ENCODE assay signal across 9 mouse cellular contexts in the genomic region with DNA sequence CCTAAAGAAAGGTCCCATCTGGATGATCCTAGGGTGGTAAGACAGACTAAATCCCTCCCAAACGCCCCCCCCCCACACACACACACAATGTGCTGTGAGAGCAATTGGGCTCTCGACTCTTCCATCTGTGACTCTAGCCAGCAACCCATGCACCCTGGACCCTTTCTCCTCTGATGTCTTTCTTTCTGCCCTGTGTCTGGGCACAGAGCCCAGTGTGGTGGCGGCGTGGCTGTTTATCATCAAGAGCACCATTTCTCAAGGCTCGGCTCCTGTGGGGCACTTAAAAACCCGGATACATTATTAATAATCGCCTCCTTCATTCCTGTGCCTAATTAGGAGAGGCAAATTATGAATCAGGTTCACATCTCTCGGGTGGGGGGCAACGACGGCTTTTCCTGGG. TPM values are rescaled to one million over a fixed set of nuclear protein-coding genes. Genes with fewer than 3 reads are reported as not detected.
DNase-seq lines count a peak whose midpoint lies in the region; ATAC-seq and TF ChIP-seq lines count a peak whose summit lies in the region.
"Had no signal": no experiment of that assay in that cellular context is flagged by ENCODE, and none has a peak within 500 bp of the region (broad histone marks: within the 10 kb centered on the region; RNA-seq: fewer than 3 reads in every experiment).

No protein-coding gene starts in this region.

- no peak overlapping the region for H3K4me2 ChIP-seq in lung, embryonic 16.5 days (ENCODE audit: low read depth, low read length)
- H3K4me2 ChIP-seq in midbrain, postnatal 0 days (ENCODE audit: low read depth, low read length, poor library complexity, severe bottlenecking) = no peak overlapping the region
- H3K4me2 ChIP-seq in liver, embryonic 11.5 days = no peak overlapping the region

- no peaks in the 10 kb centered on the region for H3K4me1 ChIP-seq in cerebellum, adult 2 months (ENCODE audit: control insufficient read depth, insufficient read depth, low read length)
- no peaks in the 10 kb centered on the region for H3K4me1 ChIP-seq in lung, embryonic 16.5 days (replicated peaks; ENCODE audit: control insufficient read depth, insufficient read depth, low read length)
- H3K4me1 ChIP-seq in lung, adult 2 months (ENCODE audit: control insufficient read depth, insufficient read depth, low read length) = no peaks in the 10 kb centered on the region
- H3K4me1 ChIP-seq in midbrain, postnatal 0 days (ENCODE audit: insufficient read depth, low read length) = no peaks in the 10 kb centered on the region
- H3K4me1 ChIP-seq in liver, embryonic 11.5 days (replicated peaks; ENCODE audit: control insufficient read depth, insufficient read depth, low read length) = no peaks in the 10 kb centered on the region

- ATAC-seq in lung, embryonic 16.5 days (ENCODE audit: low read depth) = peak; percentile 70
- ATAC-seq in midbrain, postnatal 0 days (ENCODE audit: low FRiP score) = no peak
- no peak for ATAC-seq in liver, embryonic 11.5 days (replicated peaks; ENCODE audit: low FRiP score)

- TF ChIP-seq CTCF in cerebellum, adult 2 months (IDR thresholded peaks at IDR 0.05; ENCODE audit: borderline replicate concordance, insufficient read depth, low read depth, low read length) = no peak
- no peak for TF ChIP-seq CTCF in lung, adult 2 months (IDR thresholded peaks at IDR 0.05; ENCODE audit: insufficient read depth, low read length)
- no peak for TF ChIP-seq CTCF in midbrain, postnatal 0 days (IDR thresholded peaks at IDR 0.05)

- H3K4me3 ChIP-seq in cerebellum, adult 2 months (replicated peaks; ENCODE audit: insufficient read depth, low read depth, low read length) = no peak overlapping the region
- no peak overlapping the region for H3K4me3 ChIP-seq in lung, embryonic 16.5 days (ENCODE audit: low read length)
- no peak overlapping the region for H3K4me3 ChIP-seq in lung, adult 2 months (replicated peaks; ENCODE audit: extremely low read depth, low read depth, low read length)
- no peak overlapping the region for H3K4me3 ChIP-seq in midbrain, postnatal 0 days (ENCODE audit: low read depth, low read length)
- no peak overlapping the region for H3K4me3 ChIP-seq in liver, embryonic 11.5 days (ENCODE audit: low read depth, low read length)

- 14% methylated on average over 10 of the region's 10 CpGs for WGBS in cerebellum, adult 2 months
- 23% methylated on average over 10 of the region's 10 CpGs for WGBS in lung, embryonic 16.5 days
- 44% methylated on average over 10 of the region's 10 CpGs for WGBS in lung, adult 2 months
- WGBS in midbrain, postnatal 0 days = 32% methylated on average over 10 of the region's 10 CpGs
- 60% methylated on average over 10 of the region's 10 CpGs for WGBS in liver, embryonic 11.5 days

- DNase-seq in cerebellum, postnatal 10 days = peak; percentile 73 to 82
- DNase-seq in cerebellum, adult 2 months = no peak
- no peak for DNase-seq in lung, adult 2 months
- peak; percentile 63 for DNase-seq in heart, postnatal 4 days
- DNase-seq in midbrain, postnatal 0 days (ENCODE audit: low spot score) = peak; percentile 75
- no peak for DNase-seq in liver, embryonic 11.5 days (ENCODE audit: low spot score)
- no peak for DNase-seq in frontal cortex, postnatal 36 days (ENCODE audit: low spot score in 2 of 2)
- DNase-seq: thymus, adult 2 months had no signal

- H3K27ac ChIP-seq in cerebellum, adult 2 months (ENCODE audit: insufficient read depth, low read length) = no peak overlapping the region
- no peak overlapping the region for H3K27ac ChIP-seq in lung, embryonic 16.5 days (ENCODE audit: low read length)
- no peak overlapping the region for H3K27ac ChIP-seq in midbrain, postnatal 0 days (ENCODE audit: low read depth, low read length)
- no peak overlapping the region for H3K27ac ChIP-seq in liver, embryonic 11.5 days (ENCODE audit: low read depth, low read length)

- TF ChIP-seq POLR2A in cerebellum, adult 2 months (IDR thresholded peaks at IDR 0.05; ENCODE audit: borderline replicate concordance, insufficient read depth, low read length) = no peak
- no peak for TF ChIP-seq POLR2A in lung, adult 2 months (IDR thresholded peaks at IDR 0.05; ENCODE audit: borderline replicate concordance, extremely low read depth, low read depth, low read length)

- H3K9me3 ChIP-seq in lung, embryonic 16.5 days (ENCODE audit: control insufficient read depth, low read length) = no peaks in the 10 kb centered on the region
- H3K9me3 ChIP-seq in midbrain, postnatal 0 days (ENCODE audit: low read length) = no peaks in the 10 kb centered on the region
- H3K9me3 ChIP-seq in liver, embryonic 11.5 days (ENCODE audit: control insufficient read depth, low read length) = no peaks in the 10 kb centered on the region

- H3K27me3 ChIP-seq in cerebellum, adult 2 months (ENCODE audit: control insufficient read depth, insufficient read depth, low read length) = no peaks in the 10 kb centered on the region
- H3K27me3 ChIP-seq in lung, embryonic 16.5 days (ENCODE audit: control insufficient read depth, insufficient read depth, low read depth, low read length) = no peaks in the 10 kb centered on the region
- H3K27me3 ChIP-seq in midbrain, postnatal 0 days (ENCODE audit: insufficient read depth, low read length) = no peaks in the 10 kb centered on the region
- H3K27me3 ChIP-seq in liver, embryonic 11.5 days (replicated peaks; ENCODE audit: control insufficient read depth, insufficient read depth, low read length) = no peaks in the 10 kb centered on the region

- no peaks in the 10 kb centered on the region for H3K36me3 ChIP-seq in lung, embryonic 16.5 days (ENCODE audit: control insufficient read depth, insufficient read depth, low read length)
- H3K36me3 ChIP-seq in midbrain, postnatal 0 days (ENCODE audit: insufficient read depth, low read length) = no peaks in the 10 kb centered on the region
- H3K36me3 ChIP-seq in liver, embryonic 11.5 days (ENCODE audit: control insufficient read depth, insufficient read depth, low read length) = no peaks in the 10 kb centered on the region

- H3K9ac ChIP-seq in lung, embryonic 16.5 days (ENCODE audit: low read length) = no peak overlapping the region
- H3K9ac ChIP-seq in midbrain, postnatal 0 days (replicated peaks; ENCODE audit: low read length, poor library complexity, severe bottlenecking) = no peak overlapping the region
- H3K9ac ChIP-seq in liver, embryonic 11.5 days (ENCODE audit: low read depth, low read length) = no peak overlapping the region

RNA-seq across cellular contexts. Expression of gene Prima1, which starts 27.7 kb away (rescaled TPM):
- polyA plus RNA-seq in cerebellum, adult 2 months (2012; rRNA removed) = 10.6 and 13.8 TPM in 2 replicates
- 0.23 and 0.25 TPM in 2 replicates for polyA plus RNA-seq in lung, embryonic 16.5 days (2015; fragmentation: Nextera tagmentation; extraction: Ambion mirVana)
- 0.70 and 1.0 TPM in 2 replicates for polyA plus RNA-seq in lung, adult 2 months (2012; rRNA removed)
- under 1 TPM; 0.62 to 0.65 TPM for total RNA-seq in heart, postnatal 4 days (2021)
- total RNA-seq in midbrain, postnatal 0 days (2014; rRNA removed) = 0.44 and 2.3 TPM in 2 replicates
- 0.46 and 1.2 TPM in 2 replicates for polyA plus RNA-seq in midbrain, postnatal 0 days (2015; fragmentation: Nextera tagmentation; extraction: Ambion mirVana)
- polyA plus RNA-seq in liver, embryonic 11.5 days (2014; fragmentation: Nextera tagmentation; extraction: Ambion mirVana) = 0.32 TPM in 1 of 2 replicates, not detected in the other
- polyA plus RNA-seq: thymus, adult 2 months had no signal

Comparison
In these comparisons a context has a peak if more than half of its experiments do, and no peak if none do; other contexts are left out.
1. DNase-seq: peak in cerebellum, postnatal 10 days (2 of 2), heart, postnatal 4 days (single experiment) and midbrain, postnatal 0 days (single experiment); none in cerebellum, adult 2 months (0 of 2), lung, adult 2 months (single experiment), liver, embryonic 11.5 days (single experiment) and frontal cortex, postnatal 36 days (0 of 2).